Mouse (Mus musculus) left cerebral cortex, adult 6 months (tissue): Measurements from ENCODE around the gene Dgkq. TPM values are rescaled to one million over a fixed set of nuclear protein-coding genes. Genes with fewer than 3 reads are reported as not detected.

ENCODE experiments used
- long read RNA-seq, 2 experiments: library from polyadenylated mRNA; unstranded; transcript quantifications; one replicate each; pipeline ENCODE4 v2.0.0; 2019 to 2020
- polyA plus RNA-seq: library from polyadenylated mRNA; unstranded; fragments of <200 nt; fragmentation: Nextera tagmentation; gene quantifications from 2 replicates; pipeline ENCODE4 v1.2.3, GENCODE M21; 2021

The Dgkq gene
- polyA plus RNA-seq, result 4.0 and 4.8 TPM in 2 replicates
- long read RNA-seq, experiment 1, full-length matches to known transcripts, result 63 of 102 reads
- long read RNA-seq, experiment 1, partial matches to known transcripts, result 15 of 102 reads
- long read RNA-seq, experiment 1, other reads (novel, unspliced or antisense), result 24 of 102 reads
- long read RNA-seq, experiment 2, full-length matches to known transcripts, result 2 of 8 reads
- long read RNA-seq, experiment 2, partial matches to known transcripts, result 1 of 8 reads
- long read RNA-seq, experiment 2, other reads (novel, unspliced or antisense), result 5 of 8 reads

DNA sequence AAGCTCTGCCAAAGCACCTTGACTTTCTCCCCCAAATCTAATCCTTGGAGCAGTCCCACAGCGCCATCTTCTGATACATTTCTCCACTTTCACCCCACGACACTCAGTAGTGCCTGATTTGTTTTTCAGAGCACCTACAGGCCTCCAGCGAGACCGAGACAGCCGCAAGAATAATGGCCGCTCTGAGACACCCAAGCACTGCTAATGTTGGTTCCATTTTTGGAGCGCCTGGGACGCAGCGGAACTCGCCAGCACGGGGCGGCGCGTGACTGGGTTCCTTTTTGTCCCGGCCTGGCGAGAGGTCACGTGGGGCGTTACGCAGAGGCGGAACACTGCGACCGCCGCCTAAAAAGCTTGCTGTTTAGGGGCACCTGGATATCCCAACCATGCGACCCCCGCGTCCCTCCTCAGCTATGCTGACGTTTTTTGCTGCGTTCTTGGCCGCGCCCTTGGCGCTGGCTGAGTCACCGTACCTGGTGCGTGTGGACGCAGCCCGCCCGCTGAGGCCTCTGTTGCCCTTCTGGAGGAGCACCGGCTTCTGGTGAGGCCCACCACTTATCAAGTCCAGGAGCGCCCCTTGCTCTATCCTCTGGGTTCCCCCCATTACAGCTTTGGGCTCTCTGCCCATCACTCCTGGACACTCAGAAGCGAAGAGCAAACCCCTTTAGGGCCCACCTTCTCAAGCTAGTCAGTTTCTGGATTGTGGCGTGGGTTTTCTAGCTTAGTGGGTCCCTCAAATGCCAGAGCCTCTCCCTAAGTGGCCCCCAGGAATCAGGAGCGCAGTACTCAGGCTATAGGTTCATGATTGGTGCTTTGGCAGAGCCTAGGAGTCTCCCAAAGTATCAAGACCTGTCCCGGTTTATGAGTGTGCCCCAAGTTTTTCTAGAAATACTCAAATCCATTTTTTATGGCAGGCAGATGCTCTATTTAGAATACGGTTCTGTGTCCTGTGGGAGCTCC, at the start of gene Dgkq:
Dgkq (minus strand) TSS at position 696 of the 960 bp plus-strand sequence.

DNA sequence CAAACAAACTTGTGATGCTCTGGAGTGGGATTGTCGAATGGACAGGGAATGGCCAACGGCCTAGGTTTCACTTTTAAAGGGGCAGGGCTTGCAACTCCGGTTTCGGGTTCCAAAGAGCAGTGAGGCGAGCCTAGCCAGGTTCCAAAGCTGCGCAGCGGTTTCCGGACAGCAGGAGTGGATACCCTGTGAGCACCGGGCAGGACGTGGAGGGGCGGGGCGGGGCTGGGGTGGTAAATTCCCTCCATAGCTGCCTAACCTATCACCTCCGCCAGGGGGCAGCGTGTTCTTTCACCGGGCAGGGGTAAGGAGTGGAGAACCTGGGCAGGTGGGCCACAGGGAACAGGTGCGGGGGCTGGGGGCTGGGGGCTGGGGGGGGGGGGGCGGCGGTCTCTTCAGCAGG, 22.8 kb upstream of the Dgkq start, which contains the start of gene Fgfrl1:
Fgfrl1 (plus strand) TSS at position 112 of the 400 bp plus-strand sequence.

DNA sequence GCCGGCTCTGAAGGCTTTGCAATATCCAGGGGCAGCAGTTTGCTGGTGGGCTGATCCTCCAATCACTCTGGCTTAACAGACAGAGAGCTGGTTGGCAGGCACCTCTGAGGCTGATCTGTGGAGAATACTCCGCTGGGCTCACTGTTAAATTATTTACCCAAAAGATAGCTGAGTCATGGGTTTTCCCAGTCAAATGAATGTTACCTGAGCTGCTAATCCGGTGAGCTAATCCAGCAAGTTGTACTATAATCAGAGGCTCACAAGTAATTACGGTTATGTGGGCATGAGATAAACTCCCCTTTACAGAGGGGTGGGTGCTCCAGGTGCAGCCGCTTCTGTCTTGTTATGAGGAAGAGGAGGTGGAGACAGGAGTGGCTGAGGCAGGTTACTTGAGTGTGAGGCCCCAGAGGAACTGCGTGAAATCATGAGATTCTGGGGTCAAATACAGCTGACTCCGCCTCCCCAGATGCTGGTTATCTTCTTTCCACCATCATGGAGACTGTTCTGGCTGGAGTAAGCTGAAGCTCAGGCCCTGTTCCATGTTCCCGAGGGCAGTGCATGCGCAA, 5.9 kb upstream of the Dgkq start, which contains the start of gene Slc26a1:
Slc26a1 (minus strand) TSS at position 319 of the 566 bp plus-strand sequence.

DNA sequence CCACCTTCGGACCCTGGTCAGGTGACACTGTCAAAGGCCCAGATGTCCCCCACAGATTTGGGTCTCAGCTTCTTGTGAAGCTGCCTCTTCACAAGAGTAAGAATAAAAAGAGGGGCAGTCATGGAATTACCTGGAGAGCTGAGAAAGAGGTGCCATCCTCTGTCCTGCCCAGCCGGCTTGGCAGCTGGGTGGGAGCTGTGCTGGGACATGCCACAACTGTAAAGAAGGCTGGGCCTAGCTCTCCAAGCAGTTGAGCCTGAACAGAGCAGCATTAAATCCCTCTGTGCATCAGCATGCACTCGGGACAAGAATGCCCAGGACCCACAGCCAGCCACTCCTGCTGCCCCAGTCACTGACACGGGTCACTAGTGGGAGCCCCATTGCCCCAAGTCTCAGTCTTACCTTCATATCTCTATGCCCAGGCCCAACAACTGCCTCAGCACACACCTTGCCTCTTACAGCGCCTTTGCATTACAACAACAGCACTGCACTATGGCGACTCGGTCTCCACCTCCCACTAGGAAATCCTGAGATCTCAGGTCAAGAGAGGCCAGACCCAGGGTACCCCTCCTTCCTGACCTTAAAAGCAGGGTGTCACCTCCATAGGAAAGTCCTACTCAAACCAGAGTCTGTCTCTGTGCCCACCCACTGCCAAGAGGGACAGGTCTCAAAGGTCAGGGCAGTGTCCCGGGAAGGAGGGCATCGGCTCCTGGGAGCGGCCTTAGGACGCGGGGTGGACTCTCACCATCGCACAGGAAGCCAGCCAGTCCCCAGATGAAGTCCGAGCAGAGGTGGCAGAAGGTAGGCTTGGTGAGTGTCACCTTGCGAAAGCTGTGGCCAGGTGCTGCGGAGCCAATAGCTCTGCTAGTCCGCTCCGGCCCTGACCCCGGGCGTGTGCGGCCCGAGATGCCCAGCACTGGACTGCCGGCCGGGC, 9.5 kb downstream of the Dgkq start, which contains the start of gene Idua:
Idua (plus strand) TSS at position 634 of the 934 bp plus-strand sequence.

DNA sequence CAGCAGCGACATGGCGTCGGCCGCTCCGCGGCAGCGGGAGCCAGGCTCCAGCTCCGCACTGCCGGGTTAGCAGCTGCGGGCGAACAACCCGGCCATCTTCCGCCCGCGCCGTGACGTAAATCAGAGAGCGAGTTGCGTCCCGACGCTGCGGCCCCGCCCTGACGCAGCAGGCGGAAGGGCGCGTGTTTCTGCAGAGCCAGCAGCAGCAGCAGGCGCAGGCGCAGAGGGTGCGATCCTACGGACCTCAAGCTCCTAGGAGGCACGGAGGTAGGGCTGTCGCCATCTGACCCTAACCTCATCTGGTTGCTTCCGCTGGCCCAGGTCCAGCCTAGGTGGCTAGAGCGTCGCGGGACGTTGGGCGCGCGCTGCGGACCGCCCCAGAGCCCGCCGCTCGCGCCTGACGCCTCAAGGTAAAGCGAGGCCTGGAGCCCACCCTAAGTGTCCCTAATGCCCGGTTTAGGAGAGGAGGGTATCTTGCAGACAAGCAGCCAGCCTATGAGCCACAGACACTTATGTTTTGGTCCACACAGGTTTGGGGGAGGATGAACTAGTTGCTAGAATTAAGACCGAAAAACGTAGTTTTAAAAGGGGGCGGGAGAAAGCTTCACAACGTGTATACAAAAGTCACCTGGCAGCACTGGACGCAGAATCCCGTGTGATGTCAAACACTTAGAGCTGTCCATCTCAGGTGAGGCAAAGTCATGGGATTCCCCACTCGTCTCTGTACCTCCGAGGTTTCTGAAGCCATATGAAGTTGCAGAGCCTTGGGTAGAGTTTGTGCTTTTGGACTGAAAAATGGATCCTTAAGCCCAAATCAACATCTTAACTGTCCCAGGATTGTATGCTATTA, 39.6 kb downstream of the Dgkq start, which contains the start of the genes Gak and Tmem175:
Gak (minus strand) TSS at position 122 of the 850 bp plus-strand sequence.
Tmem175 (plus strand) TSS at position 137 of the 850 bp plus-strand sequence.

Other genes with a start within 250 kb of the Dgkq start
- 1,757 and 2,023 TPM in 2 replicates for gene Atp5k, start 235.2 kb downstream of the Dgkq start, polyA plus RNA-seq
- 0.15 and 0.31 TPM in 2 replicates for gene Mfsd7a, start 220.8 kb downstream of the Dgkq start, polyA plus RNA-seq
- gene Pcgf3, start 208.4 kb downstream of the Dgkq start, polyA plus RNA-seq, result 4.8 and 14.2 TPM in 2 replicates
- gene Cplx1, start 119.6 kb downstream of the Dgkq start, polyA plus RNA-seq, result 245 and 495 TPM in 2 replicates
- 28.3 and 58.4 TPM in 2 replicates for gene Gak, start 39.9 kb downstream of the Dgkq start, polyA plus RNA-seq
- 39.3 and 41.3 TPM in 2 replicates for gene Tmem175, start 39.9 kb downstream of the Dgkq start, polyA plus RNA-seq
- gene Idua, start 9.3 kb downstream of the Dgkq start, polyA plus RNA-seq, result 9.7 and 10.1 TPM in 2 replicates
- gene Slc26a1, start 5.9 kb upstream of the Dgkq start, polyA plus RNA-seq, result 0.74 and 0.97 TPM in 2 replicates
- gene Fgfrl1, start 22.7 kb upstream of the Dgkq start, polyA plus RNA-seq, result 3.9 and 4.5 TPM in 2 replicates
- gene Rnf212, start 105.3 kb upstream of the Dgkq start, polyA plus RNA-seq, result not detected in 2 replicates
- gene Tmed11, start 125.7 kb upstream of the Dgkq start, polyA plus RNA-seq, result not detected in 2 replicates
- not detected in 2 replicates for gene Vmn2r8, start 139.2 kb upstream of the Dgkq start, polyA plus RNA-seq
- gene Vmn2r9, start 182.9 kb upstream of the Dgkq start, polyA plus RNA-seq, result not detected in 2 replicates